Mouse (Mus musculus): ENCODE results near the gene Sgms2. TPM values are rescaled to one million over a fixed set of nuclear protein-coding genes. Genes with fewer than 3 reads are reported as not detected.

Gene Sgms2
- polyA plus RNA-seq, 1 experiment: 0.63 TPM

DNA sequence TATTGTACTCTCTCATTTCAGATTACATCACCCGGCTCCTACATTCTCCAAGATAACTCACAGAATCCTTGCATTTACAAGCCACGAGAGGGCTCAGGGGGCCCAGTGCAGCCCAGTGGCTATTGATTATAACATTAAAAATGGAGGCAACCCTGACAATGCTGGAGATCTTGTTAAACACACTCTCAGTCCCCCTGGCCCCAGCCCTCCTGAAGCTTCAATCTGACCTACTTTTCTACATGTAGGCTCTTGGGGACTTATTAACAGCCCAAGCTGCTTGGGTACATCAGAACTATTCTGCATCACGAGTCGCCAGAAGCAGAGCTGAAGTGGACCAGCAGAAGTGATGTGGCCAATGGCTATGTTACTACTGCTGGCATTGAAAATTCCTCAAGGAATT is 164.6 kb downstream of the Sgms2 start:
- peaks cover 14% of the 10 kb centered on the region for H3K4me1 ChIP-seq (ENCODE audit: control insufficient read depth, insufficient read depth, low read length)
- no peak overlapping the region for H3K4me3 ChIP-seq (ENCODE audit: insufficient read depth, low read length)
- TF ChIP-seq POLR2A (IDR thresholded peaks at IDR 0.05; ENCODE audit: borderline replicate concordance, low read depth, low read length) (no peak), CTCF (IDR thresholded peaks at IDR 0.05; ENCODE audit: low read depth, low read length) (no peak)
- H3K27ac ChIP-seq (ENCODE audit: insufficient read depth, low read depth, low read length): no peak overlapping the region

DNA sequence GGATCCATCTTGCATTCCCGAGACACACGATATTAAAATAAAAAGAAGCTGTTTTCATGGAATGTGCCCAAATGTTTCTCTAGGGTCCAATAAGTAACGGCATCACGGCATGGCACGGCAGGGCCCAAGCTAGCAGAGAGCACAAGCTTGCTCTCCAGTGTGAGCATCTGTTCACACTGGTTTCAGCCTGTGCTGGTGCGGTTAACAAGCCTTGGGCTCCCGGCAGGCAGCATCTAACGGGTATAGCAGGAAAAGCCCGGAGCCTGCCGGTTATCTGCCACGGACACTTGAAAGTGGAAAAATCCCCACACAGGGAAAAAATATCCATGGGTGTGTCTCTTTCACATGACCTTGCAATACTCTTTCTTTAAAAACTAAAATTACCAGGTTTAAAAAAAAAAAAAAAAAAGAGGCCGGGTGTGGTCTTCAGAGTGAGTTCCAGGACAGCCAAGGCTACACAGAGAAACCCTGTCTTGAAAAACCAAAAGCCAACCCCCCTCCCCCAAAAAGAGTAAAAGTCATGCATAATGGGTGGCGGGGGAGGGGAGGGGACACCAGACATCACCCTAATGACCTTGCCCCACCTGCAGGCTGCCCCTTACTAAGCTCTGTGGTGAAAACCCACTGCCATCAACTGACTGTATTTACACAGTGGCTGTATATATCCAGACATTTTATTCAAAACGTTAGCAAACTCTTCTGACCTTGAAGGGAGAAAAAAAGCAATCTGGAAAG is 169.0 kb downstream of the Sgms2 start:
- no peaks in the 10 kb centered on the region for H3K4me1 ChIP-seq (ENCODE audit: control insufficient read depth, insufficient read depth, low read length)
- H3K27ac ChIP-seq (ENCODE audit: insufficient read depth, low read depth, low read length): no peak overlapping the region
- no peak for TF ChIP-seq POLR2A (IDR thresholded peaks at IDR 0.05; ENCODE audit: borderline replicate concordance, low read depth, low read length)
- no peak for TF ChIP-seq CTCF (IDR thresholded peaks at IDR 0.05; ENCODE audit: low read depth, low read length)
- no peak overlapping the region for H3K4me3 ChIP-seq (ENCODE audit: insufficient read depth, low read length)

DNA sequence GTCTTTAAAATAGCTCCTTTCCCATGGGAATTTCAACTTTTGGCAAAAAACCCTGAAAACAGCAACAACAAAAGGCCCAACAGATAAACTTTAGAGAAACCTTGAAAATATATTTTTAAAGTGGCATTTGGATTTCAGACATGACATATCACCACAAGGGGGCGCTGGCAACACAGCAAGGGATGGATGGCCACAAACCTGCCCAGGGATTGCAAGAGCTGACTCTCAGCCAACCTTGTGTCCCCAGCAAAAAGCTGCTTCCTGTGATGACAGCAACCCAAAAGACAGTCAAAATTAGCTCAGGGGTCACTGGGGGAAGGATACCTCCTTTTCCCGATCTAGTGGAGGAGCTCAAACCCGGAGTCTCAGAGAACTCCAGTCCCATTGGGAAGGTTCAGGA is 171.0 kb downstream of the Sgms2 start:
- Histone ChIP-seq H3K27ac (ENCODE audit: insufficient read depth, low read depth, low read length) (no peak overlapping the region), H3K4me1 (ENCODE audit: control insufficient read depth, insufficient read depth, low read length) (no peaks in the 10 kb centered on the region), H3K4me3 (ENCODE audit: insufficient read depth, low read length) (no peak overlapping the region)
- TF ChIP-seq CTCF (IDR thresholded peaks at IDR 0.05; ENCODE audit: low read depth, low read length) (peak; percentile 82), POLR2A (IDR thresholded peaks at IDR 0.05; ENCODE audit: borderline replicate concordance, low read depth, low read length) (no peak)

DNA sequence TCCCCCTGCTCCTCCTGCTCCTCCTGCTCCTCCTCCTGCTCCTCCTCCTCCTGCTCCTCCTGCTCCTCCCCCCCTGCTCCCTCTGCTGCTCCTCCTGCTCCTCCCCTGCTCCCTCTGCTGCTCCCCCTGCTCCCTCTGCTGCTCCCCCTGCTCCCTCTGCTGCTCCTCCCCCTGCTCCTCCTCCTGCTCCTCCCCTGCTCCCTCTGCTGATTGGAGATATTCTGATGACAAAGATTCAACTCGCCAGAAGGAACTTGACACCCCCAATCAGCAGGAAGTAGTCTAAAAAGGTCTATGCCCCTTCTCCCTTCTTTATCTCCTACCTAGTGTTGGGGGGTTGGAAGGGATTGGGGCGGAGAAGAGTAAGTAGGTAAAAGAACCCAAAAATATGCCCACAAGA is 173.0 kb downstream of the Sgms2 start:
- Histone ChIP-seq H3K4me3 (ENCODE audit: insufficient read depth, low read length) (no peak overlapping the region), H3K27ac (ENCODE audit: insufficient read depth, low read depth, low read length) (no peak overlapping the region), H3K4me1 (ENCODE audit: control insufficient read depth, insufficient read depth, low read length) (no peaks in the 10 kb centered on the region)
- TF ChIP-seq POLR2A (IDR thresholded peaks at IDR 0.05; ENCODE audit: borderline replicate concordance, low read depth, low read length) (no peak), CTCF (IDR thresholded peaks at IDR 0.05; ENCODE audit: low read depth, low read length) (no peak)

DNA sequence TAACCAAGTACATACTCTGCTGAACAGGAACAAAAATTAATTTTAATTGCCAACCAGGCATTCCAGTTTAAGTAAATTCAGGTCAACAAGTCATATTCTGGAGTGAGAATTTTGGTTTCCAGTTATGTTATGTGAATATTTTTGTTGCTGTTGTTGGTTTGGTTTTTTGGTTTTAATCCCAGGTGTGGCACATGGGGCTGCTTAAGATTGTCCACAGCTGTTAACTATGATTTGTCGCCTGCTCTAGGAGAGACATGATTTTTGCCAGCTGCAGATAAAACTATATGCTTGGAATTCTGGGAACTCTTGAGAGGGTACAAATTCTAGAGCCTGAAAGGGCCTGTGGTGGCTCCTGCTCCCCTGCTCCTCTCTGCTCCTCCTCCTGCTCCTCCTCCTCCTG is 174.1 kb downstream of the Sgms2 start:
- no peak for TF ChIP-seq CTCF (IDR thresholded peaks at IDR 0.05; ENCODE audit: low read depth, low read length)
- TF ChIP-seq POLR2A (IDR thresholded peaks at IDR 0.05; ENCODE audit: borderline replicate concordance, low read depth, low read length): no peak
- Histone ChIP-seq H3K4me1 (ENCODE audit: control insufficient read depth, insufficient read depth, low read length) (no peaks in the 10 kb centered on the region), H3K4me3 (ENCODE audit: insufficient read depth, low read length) (no peak overlapping the region), H3K27ac (ENCODE audit: insufficient read depth, low read depth, low read length) (no peak overlapping the region)

DNA sequence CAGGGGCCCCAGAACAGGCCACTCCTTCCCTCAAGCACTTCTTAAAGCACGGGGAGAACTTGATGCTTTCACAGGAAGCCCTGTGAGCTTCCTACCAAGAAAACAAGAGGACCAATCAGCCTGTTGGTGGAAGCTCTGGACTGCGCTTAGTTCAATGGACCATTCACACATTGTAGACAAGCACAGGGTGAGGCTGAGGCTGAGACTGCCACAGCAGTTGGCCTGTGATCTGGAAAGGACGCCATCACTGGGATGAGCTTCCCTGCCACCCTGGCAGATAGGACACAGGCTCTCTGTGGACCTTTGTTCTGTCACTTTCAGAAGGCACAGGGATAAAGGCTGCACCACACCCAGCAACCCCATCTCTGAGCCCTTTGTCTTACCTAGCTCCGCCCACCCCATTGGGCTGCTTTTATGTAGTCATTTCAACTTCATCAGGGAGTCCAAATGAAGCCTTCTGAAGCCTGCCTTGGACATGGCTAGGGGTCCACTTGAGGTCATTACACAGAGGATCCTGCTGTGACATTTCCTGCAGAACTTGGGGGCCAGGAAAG is 175.2 kb downstream of the Sgms2 start:
- no peaks in the 10 kb centered on the region for H3K4me1 ChIP-seq (ENCODE audit: control insufficient read depth, insufficient read depth, low read length)
- TF ChIP-seq CTCF (IDR thresholded peaks at IDR 0.05; ENCODE audit: low read depth, low read length) (no peak), POLR2A (IDR thresholded peaks at IDR 0.05; ENCODE audit: borderline replicate concordance, low read depth, low read length) (no peak)
- no peak overlapping the region for H3K27ac ChIP-seq (ENCODE audit: insufficient read depth, low read depth, low read length)

DNA sequence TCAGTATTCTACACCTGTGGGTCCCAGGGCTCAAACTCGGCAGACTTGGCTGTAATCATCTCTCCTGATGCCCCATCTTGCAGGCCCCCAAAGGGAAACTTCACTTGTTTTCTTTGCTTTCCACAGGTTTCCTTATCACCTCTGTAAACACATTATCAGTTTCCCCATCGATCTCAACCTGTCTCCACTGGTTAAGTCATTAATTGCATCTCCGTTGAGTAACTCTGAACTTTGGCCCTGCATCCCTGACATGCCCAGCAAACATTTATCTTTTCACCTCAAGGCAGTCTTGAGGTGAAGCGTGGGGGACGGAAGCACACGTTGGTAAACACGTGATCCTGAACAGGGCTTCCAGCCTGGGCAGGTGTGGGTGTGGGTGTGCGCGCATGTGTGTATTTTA is 178.9 kb downstream of the Sgms2 start:
- H3K27ac ChIP-seq (ENCODE audit: insufficient read depth, low read depth, low read length): no peak overlapping the region
- H3K4me1 ChIP-seq (ENCODE audit: control insufficient read depth, insufficient read depth, low read length): no peaks in the 10 kb centered on the region
- no peak overlapping the region for H3K4me3 ChIP-seq (ENCODE audit: insufficient read depth, low read length)
- TF ChIP-seq POLR2A (IDR thresholded peaks at IDR 0.05; ENCODE audit: borderline replicate concordance, low read depth, low read length) (no peak), CTCF (IDR thresholded peaks at IDR 0.05; ENCODE audit: low read depth, low read length) (no peak)

More for the DNA sequence above, 175.2 kb downstream of the Sgms2 start:
- no peak overlapping the region for H3K4me3 ChIP-seq (ENCODE audit: insufficient read depth, low read length)

DNA sequence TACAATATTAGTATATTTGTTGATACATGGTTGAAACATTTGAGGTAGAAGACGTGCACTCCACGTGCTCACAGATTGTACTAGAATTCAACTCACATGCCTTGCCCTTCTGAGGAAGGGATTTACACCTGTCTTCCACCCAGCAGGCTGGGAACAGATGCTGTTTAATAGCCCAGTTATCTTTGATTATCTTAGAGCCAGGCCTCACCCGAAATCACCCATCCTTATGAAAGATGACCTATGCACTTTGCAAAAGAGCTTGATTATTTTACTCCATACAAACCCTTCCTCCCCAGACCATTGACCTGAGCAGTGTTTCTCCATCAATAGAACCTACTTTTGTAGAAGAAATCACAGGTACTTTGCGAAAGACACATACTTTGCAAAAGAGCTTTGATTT is 180.6 kb downstream of the Sgms2 start:
- Histone ChIP-seq H3K27ac (ENCODE audit: insufficient read depth, low read depth, low read length) (no peak overlapping the region), H3K4me3 (ENCODE audit: insufficient read depth, low read length) (no peak overlapping the region), H3K4me1 (ENCODE audit: control insufficient read depth, insufficient read depth, low read length) (no peaks in the 10 kb centered on the region)
- TF ChIP-seq POLR2A (IDR thresholded peaks at IDR 0.05; ENCODE audit: borderline replicate concordance, low read depth, low read length) (no peak), CTCF (IDR thresholded peaks at IDR 0.05; ENCODE audit: low read depth, low read length) (no peak)

DNA sequence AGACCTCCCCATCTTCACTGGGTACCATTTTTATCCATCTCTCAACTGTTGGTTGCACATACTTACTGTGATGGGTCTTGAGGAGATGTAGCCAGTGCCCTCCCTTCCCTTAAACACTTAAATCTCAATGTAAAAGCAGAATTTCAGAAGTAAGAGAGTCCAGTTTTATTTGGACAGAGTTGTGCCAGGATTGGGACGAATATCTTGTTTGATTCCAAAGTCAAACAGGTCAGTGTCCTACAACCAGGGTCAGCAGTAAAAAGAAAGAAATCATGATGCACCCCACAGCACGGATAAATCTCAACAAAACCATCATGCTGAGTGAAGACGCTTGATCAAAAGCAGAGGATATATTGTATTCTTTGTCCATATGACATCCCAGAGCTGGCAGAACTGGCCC is 183.4 kb downstream of the Sgms2 start:
- Histone ChIP-seq H3K4me1 (ENCODE audit: control insufficient read depth, insufficient read depth, low read length) (no peaks in the 10 kb centered on the region), H3K4me3 (ENCODE audit: insufficient read depth, low read length) (no peak overlapping the region), H3K27ac (ENCODE audit: insufficient read depth, low read depth, low read length) (no peak overlapping the region)
- TF ChIP-seq POLR2A (IDR thresholded peaks at IDR 0.05; ENCODE audit: borderline replicate concordance, low read depth, low read length) (no peak), CTCF (IDR thresholded peaks at IDR 0.05; ENCODE audit: low read depth, low read length) (no peak)

DNA sequence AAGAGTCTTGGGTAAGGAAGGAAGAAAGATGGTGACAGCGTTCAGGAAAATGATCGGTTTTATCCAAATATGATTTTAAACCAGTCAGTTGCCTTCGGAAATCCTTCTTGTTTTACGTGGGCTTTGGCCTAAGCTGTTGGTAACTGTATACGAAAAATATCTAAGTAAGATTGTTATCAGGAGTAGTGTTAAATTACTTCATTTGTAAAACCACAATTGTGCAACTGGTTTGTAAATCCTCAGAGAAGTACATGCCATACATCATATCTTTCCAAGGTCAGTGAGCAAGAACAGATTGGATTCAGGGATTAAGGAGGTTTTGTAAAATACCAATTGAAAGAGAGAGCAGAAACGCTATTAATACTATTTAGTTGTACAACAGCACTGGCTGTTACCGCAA is 185.0 kb downstream of the Sgms2 start:
- Histone ChIP-seq H3K4me3 (ENCODE audit: insufficient read depth, low read length) (no peak overlapping the region), H3K4me1 (ENCODE audit: control insufficient read depth, insufficient read depth, low read length) (no peaks in the 10 kb centered on the region), H3K27ac (ENCODE audit: insufficient read depth, low read depth, low read length) (no peak overlapping the region)
- TF ChIP-seq POLR2A (IDR thresholded peaks at IDR 0.05; ENCODE audit: borderline replicate concordance, low read depth, low read length) (no peak), CTCF (IDR thresholded peaks at IDR 0.05; ENCODE audit: low read depth, low read length) (no peak)
